In the genomic region with DNA sequence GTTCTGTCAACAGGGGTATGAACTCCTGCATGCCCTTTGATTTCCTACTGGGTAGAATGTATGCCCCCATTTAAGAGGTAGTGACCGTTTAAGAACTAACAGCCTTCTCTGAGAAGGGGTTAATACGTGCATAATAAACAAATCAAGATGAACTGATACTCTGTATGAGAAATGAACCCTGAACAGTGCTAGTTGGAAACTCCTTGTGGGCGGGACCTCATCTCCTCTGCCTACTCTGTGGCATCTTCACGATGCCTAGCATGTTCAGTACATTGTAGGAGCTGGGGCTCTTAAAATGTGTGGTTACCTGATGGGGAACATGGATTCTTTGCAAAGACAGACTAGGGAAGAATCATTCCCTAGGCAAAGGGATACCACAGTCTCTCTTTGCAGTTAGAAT, we compare ENCODE assay signal across 31 mouse cellular contexts. TPM values are rescaled to one million over a fixed set of nuclear protein-coding genes. Genes with fewer than 3 reads are reported as not detected.
DNase-seq lines count a peak whose midpoint lies in the region; ATAC-seq lines count a peak whose summit lies in the region.
"Had no signal": no experiment of that assay in that cellular context is flagged by ENCODE, and none has a peak within 500 bp of the region (broad histone marks: within the 10 kb centered on the region; RNA-seq: fewer than 3 reads in every experiment).

No protein-coding gene starts in this region.

- no peak overlapping the region for H3K9ac ChIP-seq in limb, embryonic 11.5 days (ENCODE audit: low read length)
- no peak overlapping the region for H3K9ac ChIP-seq in forebrain, embryonic 15.5 days (replicated peaks)
- H3K9ac ChIP-seq: embryonic facial prominence, embryonic 15.5 days; forebrain, embryonic 12.5 days; hindbrain, embryonic 15.5 days; intestine, embryonic 15.5 days; limb, embryonic 12.5 days; liver, embryonic 15.5 days; lung, embryonic 14.5 days had no signal

- ATAC-seq in limb, embryonic 11.5 days (ENCODE audit: insufficient number of reproducible peaks, low FRiP score, low TSS enrichment, low read depth) = no peak
- ATAC-seq in forebrain, embryonic 15.5 days (replicated peaks) = no peak
- ATAC-seq: intestine, embryonic 15.5 days; midbrain, embryonic 16.5 days had no signal

- peaks cover 15% of the 10 kb centered on the region; the same call in 1 of the 2 replicates for H3K27me3 ChIP-seq in heart, embryonic 10.5 days (ENCODE audit: insufficient read depth, poor library complexity, severe bottlenecking)
- H3K27me3 ChIP-seq in limb, embryonic 11.5 days (ENCODE audit: control insufficient read depth, insufficient read depth, low read length) = no peaks in the 10 kb centered on the region
- H3K27me3 ChIP-seq in limb, embryonic 10.5 days (ENCODE audit: low read depth, poor library complexity, severe bottlenecking) = peaks cover 28% of the 10 kb centered on the region
- 0 out of 2 replicates have a peak, but pooled peaks cover 3% of the 10 kb centered on the region for H3K27me3 ChIP-seq in forebrain, embryonic 15.5 days
- H3K27me3 ChIP-seq: hindbrain, embryonic 15.5 days; intestine, embryonic 15.5 days had no signal

- H3K9me3 ChIP-seq in heart, embryonic 10.5 days = no peaks in the 10 kb centered on the region
- no peaks in the 10 kb centered on the region for H3K9me3 ChIP-seq in limb, embryonic 11.5 days (ENCODE audit: control insufficient read depth, low read length)
- H3K9me3 ChIP-seq in limb, embryonic 10.5 days (replicated peaks) = no peaks in the 10 kb centered on the region
- H3K9me3 ChIP-seq in forebrain, embryonic 15.5 days = no peaks in the 10 kb centered on the region
- H3K9me3 ChIP-seq: embryonic facial prominence, embryonic 10.5 days; embryonic facial prominence, embryonic 15.5 days; forebrain, embryonic 12.5 days; hindbrain, embryonic 10.5 days; hindbrain, embryonic 15.5 days; intestine, embryonic 15.5 days; limb, embryonic 12.5 days; liver, embryonic 15.5 days had no signal

- no peak overlapping the region for H3K27ac ChIP-seq in heart, embryonic 10.5 days
- no peak overlapping the region for H3K27ac ChIP-seq in limb, embryonic 11.5 days (replicated peaks; ENCODE audit: low read depth, low read length)
- H3K27ac ChIP-seq in limb, embryonic 10.5 days = no peak overlapping the region
- no peak overlapping the region for H3K27ac ChIP-seq in forebrain, embryonic 15.5 days (replicated peaks)
- H3K27ac ChIP-seq: embryonic facial prominence, embryonic 10.5 days; embryonic facial prominence, embryonic 15.5 days; forebrain, embryonic 12.5 days; hindbrain, embryonic 10.5 days; hindbrain, embryonic 15.5 days; intestine, embryonic 15.5 days; limb, embryonic 12.5 days; liver, embryonic 15.5 days had no signal

- no peak overlapping the region for H3K4me2 ChIP-seq in limb, embryonic 11.5 days (ENCODE audit: low read depth, severe bottlenecking)
- no peak overlapping the region for H3K4me2 ChIP-seq in forebrain, embryonic 15.5 days (replicated peaks)
- H3K4me2 ChIP-seq: embryonic facial prominence, embryonic 15.5 days; forebrain, embryonic 12.5 days; hindbrain, embryonic 15.5 days; intestine, embryonic 15.5 days; limb, embryonic 12.5 days; lung, embryonic 14.5 days; midbrain, embryonic 11.5 days had no signal

- peaks cover 16% of the 10 kb centered on the region for H3K4me1 ChIP-seq in heart, embryonic 10.5 days
- peaks cover 3% of the 10 kb centered on the region; the same call in 1 of the 2 replicates for H3K4me1 ChIP-seq in limb, embryonic 11.5 days (ENCODE audit: control insufficient read depth, insufficient read depth, low read length)
- peaks cover 26% of the 10 kb centered on the region for H3K4me1 ChIP-seq in limb, embryonic 10.5 days
- peaks cover 14% of the 10 kb centered on the region for H3K4me1 ChIP-seq in forebrain, embryonic 15.5 days

- H3K36me3 ChIP-seq in heart, embryonic 10.5 days = no peaks in the 10 kb centered on the region
- no peaks in the 10 kb centered on the region for H3K36me3 ChIP-seq in limb, embryonic 11.5 days (ENCODE audit: control insufficient read depth, insufficient read depth, low read length)
- H3K36me3 ChIP-seq in limb, embryonic 10.5 days = no peaks in the 10 kb centered on the region
- H3K36me3 ChIP-seq in forebrain, embryonic 15.5 days = no peaks in the 10 kb centered on the region
- H3K36me3 ChIP-seq: embryonic facial prominence, embryonic 10.5 days; embryonic facial prominence, embryonic 15.5 days; forebrain, embryonic 12.5 days; hindbrain, embryonic 10.5 days; hindbrain, embryonic 15.5 days; intestine, embryonic 15.5 days; limb, embryonic 12.5 days; liver, embryonic 15.5 days had no signal

- peak; percentile 31 for DNase-seq in heart, embryonic 10.5 days (ENCODE audit: low spot score)
- no peak for DNase-seq in heart, adult 8-10 months (ENCODE audit: low spot score)
- peak; percentile 15 for DNase-seq in limb, embryonic 11.5 days (ENCODE audit: low spot score)
- no peak for DNase-seq in limb, embryonic 10.5 days (ENCODE audit: low spot score)
- DNase-seq in induced T-regulatory cell, adult 2 months (ENCODE audit: low read depth) = peak; percentile 72
- no peak for DNase-seq in urinary bladder, postnatal 14 days (ENCODE audit: low spot score)
- DNase-seq: adrenal gland, postnatal 25 days; B cell, adult 2 months; cerebellum, postnatal 25 days; gastrocnemius, postnatal 14 days; heart, adult 18-20 months; heart, postnatal 14 days; kidney, adult 8-10 months; layer of hippocampus, adult 9-11 months; lung, embryonic 14.5 days; lung, postnatal 36 days; right cerebral cortex, postnatal 25 days; spleen, adult 18-20 months; thymus, adult 2 months; thymus, postnatal 36 days had no signal

- H3K4me3 ChIP-seq in heart, embryonic 10.5 days = no peak overlapping the region
- H3K4me3 ChIP-seq in limb, embryonic 11.5 days (ENCODE audit: low read depth, low read length) = no peak overlapping the region
- no peak overlapping the region for H3K4me3 ChIP-seq in limb, embryonic 10.5 days
- no peak overlapping the region for H3K4me3 ChIP-seq in forebrain, embryonic 15.5 days
- H3K4me3 ChIP-seq: embryonic facial prominence, embryonic 10.5 days; embryonic facial prominence, embryonic 15.5 days; forebrain, embryonic 12.5 days; hindbrain, embryonic 10.5 days; hindbrain, embryonic 15.5 days; intestine, embryonic 15.5 days; limb, embryonic 12.5 days; liver, embryonic 15.5 days had no signal

- 81% methylated on average over 4 of the region's 4 CpGs for WGBS in heart, embryonic 10.5 days
- WGBS in limb, embryonic 11.5 days = 77% methylated on average over 4 of the region's 4 CpGs
- WGBS in limb, embryonic 10.5 days = 85% methylated on average over 4 of the region's 4 CpGs
- 82% methylated on average over 4 of the region's 4 CpGs for WGBS in forebrain, embryonic 15.5 days

RNA-seq across cellular contexts. Expression of a gene that starts 1.9 kb away (rescaled TPM):
- polyA plus RNA-seq in heart, embryonic 10.5 days (2016; fragmentation: Nextera tagmentation; extraction: Ambion mirVana) = 1.1 and 2.4 TPM in 2 replicates
- 1 to 10 TPM; 6.0 to 7.3 (median 7.0) TPM for total RNA-seq in heart, adult 8-10 months (2022)
- polyA plus RNA-seq in limb, embryonic 11.5 days (2014; fragmentation: Nextera tagmentation; extraction: Ambion mirVana) = 1.4 TPM in 2 replicates
- polyA plus RNA-seq in limb, embryonic 10.5 days (2016; fragmentation: Nextera tagmentation; extraction: Ambion mirVana) = 1.0 and 1.3 TPM in 2 replicates
- polyA plus RNA-seq in forebrain, embryonic 15.5 days (2015; fragmentation: Nextera tagmentation; extraction: Ambion mirVana) = 3.3 and 3.7 TPM in 2 replicates

Comparison
In these comparisons a context has a peak if more than half of its experiments do, and no peak if none do; other contexts are left out.
1. DNase-seq: peak in heart, embryonic 10.5 days (single experiment), limb, embryonic 11.5 days (single experiment) and induced T-regulatory cell, adult 2 months (single experiment); none in heart, adult 8-10 months (single experiment), limb, embryonic 10.5 days (single experiment) and urinary bladder, postnatal 14 days (single experiment).